Mouse (Mus musculus): ENCODE measurements around the gene Zfp598.

GRCm38 (mm10) chr17:24636781-24637481 is 32.6 kb upstream of the Zfp598 start:
- TF ChIP-seq GATA1 (IDR thresholded peaks at IDR 0.05; ENCODE audit: borderline replicate concordance, low read length): no peak
- no peak for TF ChIP-seq FLI1 (IDR thresholded peaks at IDR 0.05; ENCODE audit: low read length)
